Mouse (Mus musculus) embryonic facial prominence, embryonic 10.5 days (tissue): ENCODE data around the gene Lsp1. TPM values are rescaled to one million over a fixed set of nuclear protein-coding genes. Genes with fewer than 3 reads are reported as not detected.

Experiments
- DNase-seq: peaks from one replicate; pipeline ENCODE4 v3.0.0-alpha.2; 2017; ENCODE audit warnings: low spot score
- H3K27ac ChIP-seq: fragments of 300-500 bp; sonication (generic); replicated peaks from 2 replicates; pipeline ENCODE4 v1.5.1; 2016; ENCODE audit warnings: mild to moderate bottlenecking
- H3K27me3 ChIP-seq: fragments of 300-500 bp; sonication (generic); replicated peaks from 2 replicates; pipeline ENCODE4 v1.6.1; 2016; ENCODE audit warnings: low read depth, mild to moderate bottlenecking; ENCODE audit not compliant: poor library complexity, severe bottlenecking
- H3K36me3 ChIP-seq: fragments of 300-500 bp; sonication (generic); replicated peaks from 2 replicates; pipeline ENCODE4 v1.6.1; 2016; ENCODE audit warnings: mild to moderate bottlenecking, moderate library complexity
- H3K4me1 ChIP-seq: fragments of 300-500 bp; sonication (generic); 2 replicates; pipeline ENCODE4 v1.6.1; 2016
- H3K4me3 ChIP-seq: fragments of 300-500 bp; sonication (generic); 2 replicates; pipeline ENCODE4 v1.5.1; 2016; ENCODE audit warnings: mild to moderate bottlenecking, moderate library complexity
- H3K9me3 ChIP-seq: fragments of 300-500 bp; sonication (generic); 2 replicates; pipeline ENCODE4 v1.6.1; 2016; ENCODE audit warnings: mild to moderate bottlenecking
- WGBS: fragments of 180-500 bp; shearing (Covaris S2); methylation state at CpG from one replicate; pipeline ENCODE4 v1.1.7; 2016; 5-methylcytosine and 5-hydroxymethylcytosine counted together
- polyA plus RNA-seq: library from polyadenylated mRNA; unstranded; fragments of >200 nt; fragmentation: Nextera tagmentation; extraction: Ambion mirVana; gene quantifications from 2 replicates; pipeline ENCODE4 v1.2.1, GENCODE M21; 2016

Gene Lsp1
- polyA plus RNA-seq, 1 experiment from 2014 or later, result 20.9 TPM

GRCm38 (mm10) chr7:142520331-142520730, 59.7 kb downstream of the Lsp1 start:
- Histone ChIP-seq H3K9me3 (no peaks in the 10 kb centered on the region), H3K4me3 (no peak overlapping the region), H3K36me3 (no peaks in the 10 kb centered on the region), H3K27ac (peak overlapping the region; percentile 71), H3K27me3 (peaks cover 3% of the 10 kb centered on the region; the same call in 1 of the 2 replicates), H3K4me1 (peaks cover 58% of the 10 kb centered on the region)
- DNase-seq, result no peak
- 87% methylated on average over 4 of the region's 4 CpGs for WGBS

GRCm38 (mm10) chr7:142522352-142522751, 61.7 kb downstream of the Lsp1 start:
- Histone ChIP-seq H3K36me3 (no peaks in the 10 kb centered on the region), H3K27ac (peak overlapping the region; percentile 89), H3K4me3 (no peak overlapping the region), H3K4me1 (peaks cover 60% of the 10 kb centered on the region), H3K27me3 (no peaks in the 10 kb centered on the region), H3K9me3 (no peaks in the 10 kb centered on the region)
- peak; percentile 76 for DNase-seq
- WGBS, result 18% methylated on average over 4 of the region's 4 CpGs

GRCm38 (mm10) chr7:142523200-142523990, 62.8 kb downstream of the Lsp1 start:
- H3K9me3 ChIP-seq, result no peaks in the 10 kb centered on the region
- 31% methylated on average over 17 of the region's 17 CpGs for WGBS
- H3K27me3 ChIP-seq, result no peaks in the 10 kb centered on the region
- peak overlapping the region; percentile 18; the same call in 1 of the 2 replicates for H3K4me3 ChIP-seq
- DNase-seq, result peak; percentile 61
- H3K4me1 ChIP-seq, result peaks cover 68% of the 10 kb centered on the region
- no peaks in the 10 kb centered on the region for H3K36me3 ChIP-seq
- peak overlapping the region; percentile 89 for H3K27ac ChIP-seq

GRCm38 (mm10) chr7:142525342-142526178, 65.0 kb downstream of the Lsp1 start:
- Histone ChIP-seq H3K4me1 (peaks cover 69% of the 10 kb centered on the region), H3K27ac (peak overlapping the region; percentile 89), H3K36me3 (no peaks in the 10 kb centered on the region), H3K27me3 (no peaks in the 10 kb centered on the region), H3K9me3 (no peaks in the 10 kb centered on the region), H3K4me3 (no peak overlapping the region)
- peak; percentile 72 for DNase-seq
- 31% methylated on average over 13 of the region's 13 CpGs for WGBS

- H3K9me3 ChIP-seq, result no peaks in the 10 kb centered on the region
- H3K36me3 ChIP-seq, result no peaks in the 10 kb centered on the region
- H3K4me3 ChIP-seq, result no peak overlapping the region
- DNase-seq, result no peak
- H3K4me1 ChIP-seq, result peaks cover 73% of the 10 kb centered on the region
- H3K27me3 ChIP-seq, result no peaks in the 10 kb centered on the region
- 73% methylated on average over 10 of the region's 10 CpGs for WGBS
- H3K27ac ChIP-seq, result peak overlapping the region; percentile 14; the same call in 1 of the 2 replicates
Observed at GRCm38 (mm10) chr7:142529350-142529749, 68.7 kb downstream of the Lsp1 start.

- no peaks in the 10 kb centered on the region for H3K27me3 ChIP-seq
- H3K9me3 ChIP-seq, result no peaks in the 10 kb centered on the region
- peak overlapping the region; percentile 97 for H3K27ac ChIP-seq
- WGBS, result 79% methylated on average over 4 of the region's 4 CpGs
- H3K36me3 ChIP-seq, result peaks cover 14% of the 10 kb centered on the region
- peak overlapping the region; percentile 76 for H3K4me3 ChIP-seq
- DNase-seq, result no peak
- peaks cover 61% of the 10 kb centered on the region for H3K4me1 ChIP-seq
Observed at GRCm38 (mm10) chr7:142531973-142532521, 71.4 kb downstream of the Lsp1 start.

- H3K4me3 ChIP-seq, result peak within 1 kb of the TSS; percentile 76
- peaks cover 14% of the 10 kb centered on the region for H3K36me3 ChIP-seq
- H3K27me3 ChIP-seq, result no peaks in the 10 kb centered on the region
- H3K9me3 ChIP-seq, result no peaks in the 10 kb centered on the region
- H3K4me1 ChIP-seq, result peaks cover 61% of the 10 kb centered on the region
- no peak for DNase-seq
- 6% methylated on average over 17 of the region's 17 CpGs for WGBS
- peak within 1 kb of the TSS; percentile 97 for H3K27ac ChIP-seq
Observed at GRCm38 (mm10) chr7:142532671-142533058, 72.1 kb downstream of the Lsp1 start, which contains the start of gene Mrpl23. Gene Mrpl23, plus strand, starts transcription at chr7:142532686.

GRCm38 (mm10) chr7:142533059-142533855, 72.6 kb downstream of the Lsp1 start:
- WGBS, result 1% methylated on average over 44 of the region's 44 CpGs
- peak overlapping the region; percentile 97 for H3K27ac ChIP-seq
- H3K27me3 ChIP-seq, result no peaks in the 10 kb centered on the region
- peaks cover 62% of the 10 kb centered on the region for H3K4me1 ChIP-seq
- no peaks in the 10 kb centered on the region for H3K9me3 ChIP-seq
- H3K36me3 ChIP-seq, result peaks cover 14% of the 10 kb centered on the region
- peak overlapping the region; percentile 76 for H3K4me3 ChIP-seq
- peak; percentile 91 for DNase-seq

- Histone ChIP-seq H3K27ac (peak overlapping the region; percentile 97), H3K36me3 (peaks cover 23% of the 10 kb centered on the region), H3K4me1 (peaks cover 71% of the 10 kb centered on the region), H3K4me3 (no peak overlapping the region), H3K9me3 (no peaks in the 10 kb centered on the region), H3K27me3 (no peaks in the 10 kb centered on the region)
- 89% methylated on average over 4 of the region's 4 CpGs for WGBS
- DNase-seq, result no peak
Observed at GRCm38 (mm10) chr7:142535116-142535515, 74.5 kb downstream of the Lsp1 start.

- Histone ChIP-seq H3K4me3 (no peak overlapping the region), H3K4me1 (peaks cover 76% of the 10 kb centered on the region), H3K27ac (peak overlapping the region; percentile 97), H3K27me3 (no peaks in the 10 kb centered on the region), H3K9me3 (no peaks in the 10 kb centered on the region), H3K36me3 (peaks cover 28% of the 10 kb centered on the region)
- WGBS, result 97% methylated on average over 5 of the region's 5 CpGs
- DNase-seq, result no peak
Observed at GRCm38 (mm10) chr7:142535832-142536231, 75.2 kb downstream of the Lsp1 start.

- peak overlapping the region; percentile 93 for H3K27ac ChIP-seq
- DNase-seq, result peak; percentile 62
- no peaks in the 10 kb centered on the region for H3K27me3 ChIP-seq
- H3K9me3 ChIP-seq, result no peaks in the 10 kb centered on the region
- H3K4me3 ChIP-seq, result no peak overlapping the region
- H3K4me1 ChIP-seq, result peaks cover 80% of the 10 kb centered on the region
- 38% methylated on average over 5 of the region's 5 CpGs for WGBS
- H3K36me3 ChIP-seq, result peaks cover 37% of the 10 kb centered on the region
Observed at GRCm38 (mm10) chr7:142537181-142537580, 76.6 kb downstream of the Lsp1 start.

- peak; percentile 92 for DNase-seq
- peak overlapping the region; percentile 8; the same call in 1 of the 2 replicates for H3K4me3 ChIP-seq
- H3K9me3 ChIP-seq, result no peaks in the 10 kb centered on the region
- WGBS, result 7% methylated on average over 6 of the region's 6 CpGs
- peaks cover 80% of the 10 kb centered on the region for H3K4me1 ChIP-seq
- peaks cover 37% of the 10 kb centered on the region for H3K36me3 ChIP-seq
- peak overlapping the region; percentile 93 for H3K27ac ChIP-seq
- H3K27me3 ChIP-seq, result no peaks in the 10 kb centered on the region
Observed at GRCm38 (mm10) chr7:142537879-142538278, 77.3 kb downstream of the Lsp1 start.
